Comparison of ENCODE assay signal across 8 mouse cellular contexts in genomic region chr15:88864270-88865030, GRCm38 (mm10). TPM values are rescaled to one million over a fixed set of nuclear protein-coding genes. Genes with fewer than 3 reads are reported as not detected.
DNase-seq lines count a peak whose midpoint lies in the region; ATAC-seq lines count a peak whose summit lies in the region.

No protein-coding gene starts in this region.

- intact Hi-C loops in heart, postnatal 14 days (cut with DNase I) = no loop called here

- ATAC-seq in embryonic facial prominence, embryonic 14.5 days (ENCODE audit: low read depth) = no peak; the same call in 1 of the 2 replicates
- no peak for ATAC-seq in intestine, embryonic 16.5 days
- no peak for ATAC-seq in lung, embryonic 16.5 days (ENCODE audit: low read depth)
- no peak for ATAC-seq in erythroid progenitor cell, adult 5-6 weeks (replicated peaks; ENCODE audit: low FRiP score, poor library complexity, severe bottlenecking)

- H3K27me3 ChIP-seq in embryonic facial prominence, embryonic 14.5 days (replicated peaks; ENCODE audit: control insufficient read depth, insufficient read depth, low read length) = no peaks in the 10 kb centered on the region
- no peaks in the 10 kb centered on the region for H3K27me3 ChIP-seq in intestine, embryonic 16.5 days (replicated peaks; ENCODE audit: control insufficient read depth, insufficient read depth, low read length)
- H3K27me3 ChIP-seq in lung, embryonic 16.5 days (ENCODE audit: control insufficient read depth, insufficient read depth, low read depth, low read length) = no peaks in the 10 kb centered on the region

- H3K4me2 ChIP-seq in embryonic facial prominence, embryonic 14.5 days (ENCODE audit: low read depth, low read length) = peak overlapping the region; percentile 95
- H3K4me2 ChIP-seq in intestine, embryonic 16.5 days (ENCODE audit: low read depth, low read length) = peak overlapping the region; percentile 88
- peak overlapping the region; percentile 84 for H3K4me2 ChIP-seq in lung, embryonic 16.5 days (ENCODE audit: low read depth, low read length)

- H3K4me1 ChIP-seq in embryonic facial prominence, embryonic 14.5 days (ENCODE audit: control insufficient read depth, insufficient read depth, low read length) = peaks cover 9% of the 10 kb centered on the region
- peaks cover 42% of the 10 kb centered on the region for H3K4me1 ChIP-seq in intestine, embryonic 16.5 days (ENCODE audit: control insufficient read depth, insufficient read depth, low read length)
- H3K4me1 ChIP-seq in lung, embryonic 16.5 days (replicated peaks; ENCODE audit: control insufficient read depth, insufficient read depth, low read length) = peaks cover 45% of the 10 kb centered on the region

- H3K9me3 ChIP-seq in embryonic facial prominence, embryonic 14.5 days (ENCODE audit: control insufficient read depth, low read length) = no peaks in the 10 kb centered on the region
- H3K9me3 ChIP-seq in intestine, embryonic 16.5 days (ENCODE audit: control insufficient read depth, low read length) = no peaks in the 10 kb centered on the region
- H3K9me3 ChIP-seq in lung, embryonic 16.5 days (ENCODE audit: control insufficient read depth, low read length) = no peaks in the 10 kb centered on the region

- peak overlapping the region; percentile 91 for H3K4me3 ChIP-seq in embryonic facial prominence, embryonic 14.5 days (ENCODE audit: low read depth, low read length)
- H3K4me3 ChIP-seq in intestine, embryonic 16.5 days (ENCODE audit: low read length) = peak overlapping the region; percentile 91
- peak overlapping the region; percentile 89 for H3K4me3 ChIP-seq in lung, embryonic 16.5 days (ENCODE audit: low read length)

- peak; percentile 46 for DNase-seq in heart, adult 8-10 months (ENCODE audit: low spot score)
- no peak for DNase-seq in heart, postnatal 14 days
- DNase-seq in ZHBTc4 (ENCODE audit: low read depth, low spot score) (peak; percentile 46), MN1 (ENCODE audit: low spot score) (no peak)
- no peak for DNase-seq in embryonic facial prominence, embryonic 14.5 days (ENCODE audit: low spot score)

- H3K36me3 ChIP-seq in embryonic facial prominence, embryonic 14.5 days (ENCODE audit: control insufficient read depth, insufficient read depth, low read length) = peaks cover 25% of the 10 kb centered on the region
- H3K36me3 ChIP-seq in intestine, embryonic 16.5 days (ENCODE audit: control insufficient read depth, insufficient read depth, low read length) = peaks cover 11% of the 10 kb centered on the region
- H3K36me3 ChIP-seq in lung, embryonic 16.5 days (ENCODE audit: control insufficient read depth, insufficient read depth, low read length) = peaks cover 10% of the 10 kb centered on the region

- H3K27ac ChIP-seq in embryonic facial prominence, embryonic 14.5 days (replicated peaks; ENCODE audit: low read depth, low read length) = peak overlapping the region; percentile 53
- H3K27ac ChIP-seq in intestine, embryonic 16.5 days (ENCODE audit: low read length) = peak overlapping the region; percentile 97
- peak overlapping the region; percentile 98 for H3K27ac ChIP-seq in lung, embryonic 16.5 days (ENCODE audit: low read length)

- H3K9ac ChIP-seq in embryonic facial prominence, embryonic 14.5 days (ENCODE audit: low read depth, low read length) = peak overlapping the region; percentile 89
- peak overlapping the region; percentile 95 for H3K9ac ChIP-seq in intestine, embryonic 16.5 days (ENCODE audit: low read depth, low read length)
- H3K9ac ChIP-seq in lung, embryonic 16.5 days (ENCODE audit: low read length) = peak overlapping the region; percentile 89

- 16% methylated on average over 21 of the region's 22 CpGs for WGBS in embryonic facial prominence, embryonic 14.5 days
- 23% methylated on average over 22 of the region's 22 CpGs for WGBS in intestine, embryonic 16.5 days
- 26% methylated on average over 22 of the region's 22 CpGs for WGBS in lung, embryonic 16.5 days

RNA-seq across cellular contexts. Expression of gene Pim3, which starts 2.5 kb away (rescaled TPM):
- total RNA-seq in heart, adult 8-10 months (2022) = 100 to 1,000 TPM in 1 of 4 experiments, 10 to 100 TPM in 3; 70.8 to 183 (median 86.1) TPM
- 10 to 100 TPM; 97.7 to 97.8 TPM for total RNA-seq in heart, postnatal 14 days (2021)
- polyA plus RNA-seq in embryonic facial prominence, embryonic 14.5 days (2014; fragmentation: Nextera tagmentation; extraction: Ambion mirVana) = 38.6 and 45.1 TPM in 2 replicates
- polyA plus RNA-seq in intestine, embryonic 16.5 days (2015; fragmentation: Nextera tagmentation; extraction: Ambion mirVana) = 45.7 and 46.3 TPM in 2 replicates
- 64.1 and 68.0 TPM in 2 replicates for polyA plus RNA-seq in lung, embryonic 16.5 days (2015; fragmentation: Nextera tagmentation; extraction: Ambion mirVana)
- total RNA-seq in erythroid progenitor cell, adult 5-6 weeks (2015; ENCODE audit: low replicate concordance) = 0.72 and 1.3 TPM in 2 replicates
- total RNA-seq in erythroid progenitor cell, adult 5-6 weeks (2017; ENCODE audit: low replicate concordance) = 0.68 and 1.5 TPM in 2 replicates

RNA-seq across cellular contexts. Expression of gene Creld2, which starts 45.0 kb away (rescaled TPM):
- total RNA-seq in heart, adult 8-10 months (2022) = 10 to 100 TPM; 17.2 to 28.0 (median 21.1) TPM
- 10 to 100 TPM; 12.1 to 22.5 TPM for total RNA-seq in heart, postnatal 14 days (2021)
- polyA plus RNA-seq in embryonic facial prominence, embryonic 14.5 days (2014; fragmentation: Nextera tagmentation; extraction: Ambion mirVana) = 76.1 and 84.5 TPM in 2 replicates
- 123 and 137 TPM in 2 replicates for polyA plus RNA-seq in intestine, embryonic 16.5 days (2015; fragmentation: Nextera tagmentation; extraction: Ambion mirVana)
- 99.5 and 110 TPM in 2 replicates for polyA plus RNA-seq in lung, embryonic 16.5 days (2015; fragmentation: Nextera tagmentation; extraction: Ambion mirVana)
- total RNA-seq in erythroid progenitor cell, adult 5-6 weeks (2015; ENCODE audit: low replicate concordance) = 19.8 and 26.4 TPM in 2 replicates
- 24.8 and 41.9 TPM in 2 replicates for total RNA-seq in erythroid progenitor cell, adult 5-6 weeks (2017; ENCODE audit: low replicate concordance)

RNA-seq across cellular contexts. Expression of gene Alg12, which starts 45.3 kb away (rescaled TPM):
- total RNA-seq in heart, adult 8-10 months (2022) = 10 to 100 TPM in 2 of 4 experiments, 1 to 10 TPM in 2; 7.4 to 10.3 (median 9.9) TPM
- total RNA-seq in heart, postnatal 14 days (2021) = 1 to 10 TPM; 9.2 to 9.9 TPM
- polyA plus RNA-seq in embryonic facial prominence, embryonic 14.5 days (2014; fragmentation: Nextera tagmentation; extraction: Ambion mirVana) = 11.8 and 12.2 TPM in 2 replicates
- 16.7 and 16.9 TPM in 2 replicates for polyA plus RNA-seq in intestine, embryonic 16.5 days (2015; fragmentation: Nextera tagmentation; extraction: Ambion mirVana)
- 13.5 and 14.4 TPM in 2 replicates for polyA plus RNA-seq in lung, embryonic 16.5 days (2015; fragmentation: Nextera tagmentation; extraction: Ambion mirVana)
- total RNA-seq in erythroid progenitor cell, adult 5-6 weeks (2015; ENCODE audit: low replicate concordance) = 5.0 and 5.4 TPM in 2 replicates
- total RNA-seq in erythroid progenitor cell, adult 5-6 weeks (2017; ENCODE audit: low replicate concordance) = 1.2 and 2.4 TPM in 2 replicates

Comparison
In these comparisons a context has a peak if more than half of its experiments do, and no peak if none do; other contexts are left out.
1. DNase-seq: peak in heart, adult 8-10 months (single experiment) and ZHBTc4 (single experiment); none in heart, postnatal 14 days (0 of 2), embryonic facial prominence, embryonic 14.5 days (single experiment) and MN1 (single experiment).
2. RNA of gene Pim3, which starts 2.5 kb away (total RNA-seq): 97.7 to 97.8 TPM in heart, postnatal 14 days and 70.8 to 183 TPM in heart, adult 8-10 months; 0.68 to 1.5 TPM in erythroid progenitor cell, adult 5-6 weeks; every median in the first group is over 10 times any median in the second.
3. Peak in every context shown above with its lines, with median percentiles within 50 percentile points of each other: H3K27ac ChIP-seq, H3K4me2 ChIP-seq, H3K4me3 ChIP-seq and H3K9ac ChIP-seq.